Mouse (Mus musculus): Measurements from ENCODE around the gene Abtb1. TPM values are rescaled to one million over a fixed set of nuclear protein-coding genes. Genes with fewer than 3 reads are reported as not detected.
A peak's percentile ranks its signal among the peaks of the same experiment; 100 is the strongest.

The Abtb1 gene
- polyA plus RNA-seq, 1 experiment from 2014 or later: 32.3 TPM

GRCm38 (mm10) chr6:88826965-88827364 lies 14.8 kb downstream of the Abtb1 start:
- no peaks in the 10 kb centered on the region for H3K9me3 ChIP-seq (replicated peaks)
- H3K4me1 ChIP-seq: peaks cover 20% of the 10 kb centered on the region
- 49% methylated on average over 3 of the region's 3 CpGs for WGBS
- H3K4me2 ChIP-seq: no peak overlapping the region
- ATAC-seq: no peak
- no peaks in the 10 kb centered on the region for H3K36me3 ChIP-seq (ENCODE audit: poor library complexity, severe bottlenecking)
- no peaks in the 10 kb centered on the region for H3K27me3 ChIP-seq
- no peak overlapping the region for H3K9ac ChIP-seq
- H3K27ac ChIP-seq: peak overlapping the region; percentile 20; the same call in 1 of the 2 replicates
- H3K4me3 ChIP-seq: no peak overlapping the region

- Histone ChIP-seq H3K9me3 (replicated peaks) (no peaks in the 10 kb centered on the region), H3K4me2 (no peak overlapping the region)
- peak; percentile 67 for ATAC-seq
Measured at GRCm38 (mm10) chr6:88826545-88826944, 15.2 kb downstream of the Abtb1 start.

GRCm38 (mm10) chr6:88826088-88826487 lies 15.7 kb downstream of the Abtb1 start:
- no peak overlapping the region for H3K4me3 ChIP-seq
- no peak overlapping the region for H3K27ac ChIP-seq
- no peaks in the 10 kb centered on the region for H3K9me3 ChIP-seq (replicated peaks)
- H3K9ac ChIP-seq: no peak overlapping the region
- ATAC-seq: no peak
- H3K27me3 ChIP-seq: no peaks in the 10 kb centered on the region
- no peak overlapping the region for H3K4me2 ChIP-seq
- WGBS: 53% methylated on average over 3 of the region's 3 CpGs
- H3K36me3 ChIP-seq (ENCODE audit: poor library complexity, severe bottlenecking): no peaks in the 10 kb centered on the region
- peaks cover 18% of the 10 kb centered on the region for H3K4me1 ChIP-seq

More at GRCm38 (mm10) chr6:88826545-88826944, 15.2 kb downstream of the Abtb1 start:
- Histone ChIP-seq H3K4me1 (peaks cover 20% of the 10 kb centered on the region), H3K9ac (no peak overlapping the region), H3K36me3 (ENCODE audit: poor library complexity, severe bottlenecking) (no peaks in the 10 kb centered on the region), H3K27ac (peak overlapping the region; percentile 20; the same call in 1 of the 2 replicates), H3K4me3 (no peak overlapping the region), H3K27me3 (no peaks in the 10 kb centered on the region)
- 26% methylated on average over 6 of the region's 6 CpGs for WGBS

- H3K27ac ChIP-seq: no peak overlapping the region
- no peaks in the 10 kb centered on the region for H3K36me3 ChIP-seq (ENCODE audit: poor library complexity, severe bottlenecking)
- no peak overlapping the region for H3K4me2 ChIP-seq
- ATAC-seq: no peak
- H3K9ac ChIP-seq: no peak overlapping the region
- H3K9me3 ChIP-seq (replicated peaks): no peaks in the 10 kb centered on the region
- H3K27me3 ChIP-seq: no peaks in the 10 kb centered on the region
- H3K4me1 ChIP-seq: peaks cover 18% of the 10 kb centered on the region
- 61% methylated on average over 7 of the region's 7 CpGs for WGBS
- H3K4me3 ChIP-seq: no peak overlapping the region
Measured at GRCm38 (mm10) chr6:88824183-88824582, 17.6 kb downstream of the Abtb1 start.

- Histone ChIP-seq H3K36me3 (ENCODE audit: poor library complexity, severe bottlenecking) (no peaks in the 10 kb centered on the region), H3K27me3 (no peaks in the 10 kb centered on the region), H3K9ac (no peak overlapping the region), H3K4me3 (no peak overlapping the region), H3K9me3 (replicated peaks) (no peaks in the 10 kb centered on the region), H3K27ac (no peak overlapping the region), H3K4me2 (no peak overlapping the region), H3K4me1 (peaks cover 7% of the 10 kb centered on the region)
- WGBS: 74% methylated on average over 11 of the region's 11 CpGs
- no peak for ATAC-seq
Measured at GRCm38 (mm10) chr6:88821901-88822300, 19.9 kb downstream of the Abtb1 start.

GRCm38 (mm10) chr6:88821294-88821693 lies 20.5 kb downstream of the Abtb1 start:
- H3K4me3 ChIP-seq: no peak overlapping the region
- no peaks in the 10 kb centered on the region for H3K27me3 ChIP-seq
- ATAC-seq: no peak
- no peak overlapping the region for H3K9ac ChIP-seq
- WGBS: 95% methylated on average over 6 of the region's 6 CpGs
- H3K9me3 ChIP-seq (replicated peaks): no peaks in the 10 kb centered on the region
- H3K4me2 ChIP-seq: no peak overlapping the region
- peaks cover 1% of the 10 kb centered on the region for H3K4me1 ChIP-seq
- no peak overlapping the region for H3K27ac ChIP-seq
- no peaks in the 10 kb centered on the region for H3K36me3 ChIP-seq (ENCODE audit: poor library complexity, severe bottlenecking)

GRCm38 (mm10) chr6:88820853-88821252 lies 20.9 kb downstream of the Abtb1 start:
- no peaks in the 10 kb centered on the region for H3K27me3 ChIP-seq
- H3K4me3 ChIP-seq: no peak overlapping the region
- no peak overlapping the region for H3K9ac ChIP-seq
- H3K36me3 ChIP-seq (ENCODE audit: poor library complexity, severe bottlenecking): no peaks in the 10 kb centered on the region
- H3K4me2 ChIP-seq: no peak overlapping the region
- H3K27ac ChIP-seq: no peak overlapping the region
- no peaks in the 10 kb centered on the region for H3K4me1 ChIP-seq
- no peaks in the 10 kb centered on the region for H3K9me3 ChIP-seq (replicated peaks)
- 76% methylated on average over 3 of the region's 3 CpGs for WGBS
- ATAC-seq: no peak

GRCm38 (mm10) chr6:88816913-88817312 lies 24.9 kb downstream of the Abtb1 start:
- Histone ChIP-seq H3K27me3 (no peaks in the 10 kb centered on the region), H3K4me3 (no peak overlapping the region), H3K4me1 (peaks cover 9% of the 10 kb centered on the region), H3K4me2 (no peak overlapping the region), H3K36me3 (ENCODE audit: poor library complexity, severe bottlenecking) (no peaks in the 10 kb centered on the region), H3K9me3 (replicated peaks) (no peaks in the 10 kb centered on the region), H3K27ac (no peak overlapping the region), H3K9ac (no peak overlapping the region)
- no peak for ATAC-seq
- WGBS: 87% methylated on average over 3 of the region's 3 CpGs

- 87% methylated on average over 3 of the region's 3 CpGs for WGBS
- Histone ChIP-seq H3K9me3 (replicated peaks) (no peaks in the 10 kb centered on the region), H3K27ac (no peak overlapping the region), H3K27me3 (no peaks in the 10 kb centered on the region), H3K4me3 (no peak overlapping the region), H3K4me2 (no peak overlapping the region), H3K36me3 (ENCODE audit: poor library complexity, severe bottlenecking) (no peaks in the 10 kb centered on the region), H3K4me1 (peaks cover 9% of the 10 kb centered on the region), H3K9ac (no peak overlapping the region)
- no peak for ATAC-seq
Measured at GRCm38 (mm10) chr6:88815489-88815888, 26.3 kb downstream of the Abtb1 start.

GRCm38 (mm10) chr6:88815036-88815435 lies 26.7 kb downstream of the Abtb1 start:
- Histone ChIP-seq H3K36me3 (ENCODE audit: poor library complexity, severe bottlenecking) (no peaks in the 10 kb centered on the region), H3K9ac (no peak overlapping the region), H3K4me3 (no peak overlapping the region), H3K27ac (no peak overlapping the region), H3K9me3 (replicated peaks) (no peaks in the 10 kb centered on the region), H3K27me3 (no peaks in the 10 kb centered on the region), H3K4me1 (peaks cover 9% of the 10 kb centered on the region), H3K4me2 (no peak overlapping the region)
- ATAC-seq: no peak
- 56% methylated on average over 3 of the region's 3 CpGs for WGBS

GRCm38 (mm10) chr6:88813832-88814231 lies 28.0 kb downstream of the Abtb1 start:
- Histone ChIP-seq H3K9me3 (replicated peaks) (no peaks in the 10 kb centered on the region), H3K4me2 (no peak overlapping the region), H3K4me1 (peaks cover 9% of the 10 kb centered on the region), H3K4me3 (no peak overlapping the region), H3K9ac (no peak overlapping the region), H3K36me3 (ENCODE audit: poor library complexity, severe bottlenecking) (no peaks in the 10 kb centered on the region), H3K27me3 (no peaks in the 10 kb centered on the region), H3K27ac (no peak overlapping the region)
- WGBS: 86% methylated on average over 10 of the region's 10 CpGs
- no peak for ATAC-seq

- Histone ChIP-seq H3K27me3 (no peaks in the 10 kb centered on the region), H3K4me2 (no peak overlapping the region), H3K4me1 (peaks cover 9% of the 10 kb centered on the region), H3K9ac (no peak overlapping the region), H3K36me3 (ENCODE audit: poor library complexity, severe bottlenecking) (no peaks in the 10 kb centered on the region), H3K27ac (no peak overlapping the region), H3K9me3 (replicated peaks) (no peaks in the 10 kb centered on the region), H3K4me3 (no peak overlapping the region)
- ATAC-seq: no peak
- WGBS: 69% methylated on average over 3 of the region's 3 CpGs
Measured at GRCm38 (mm10) chr6:88812886-88813285, 28.9 kb downstream of the Abtb1 start.

- Histone ChIP-seq H3K9ac (no peak overlapping the region), H3K27me3 (no peaks in the 10 kb centered on the region), H3K4me2 (no peak overlapping the region), H3K36me3 (ENCODE audit: poor library complexity, severe bottlenecking) (no peaks in the 10 kb centered on the region), H3K4me1 (peaks cover 9% of the 10 kb centered on the region), H3K9me3 (replicated peaks) (no peaks in the 10 kb centered on the region), H3K27ac (no peak overlapping the region), H3K4me3 (no peak overlapping the region)
- WGBS: 71% methylated on average over 7 of the region's 7 CpGs
- no peak for ATAC-seq
Measured at GRCm38 (mm10) chr6:88811880-88812400, 29.8 kb downstream of the Abtb1 start.
